Mouse (Mus musculus) small intestine, adult 2 months (tissue): ENCODE results near the gene Cfhr1. TPM values are rescaled to one million over a fixed set of nuclear protein-coding genes. Genes with fewer than 3 reads are reported as not detected.

Experiments used
- H3K27ac ChIP-seq: fragments of 200-500 bp; 2 replicates; pipeline ENCODE4 v1.5.1; 2012; ENCODE audit warnings: low read depth, low read length, control low read depth, inconsistent platforms; ENCODE audit not compliant: insufficient read depth
- H3K27me3 ChIP-seq: fragments of 200-500 bp; 2 replicates; pipeline ENCODE4 v1.6.1; 2012; ENCODE audit warnings: mild to moderate bottlenecking, moderate library complexity, low read length, inconsistent platforms; ENCODE audit not compliant: control insufficient read depth, insufficient read depth
- H3K36me3 ChIP-seq: fragments of 200-500 bp; 2 replicates; pipeline ENCODE4 v1.6.1; 2012; ENCODE audit warnings: mild to moderate bottlenecking, low read length, control low read depth, inconsistent platforms; ENCODE audit not compliant: control insufficient read depth, insufficient read depth
- H3K4me1 ChIP-seq: fragments of 200-500 bp; 2 replicates; pipeline ENCODE4 v1.6.1; 2012; ENCODE audit warnings: low read length, inconsistent platforms, mixed read lengths; ENCODE audit not compliant: control insufficient read depth, insufficient read depth, insufficient read length
- H3K4me3 ChIP-seq: fragments of 200-500 bp; 2 replicates; pipeline ENCODE4 v1.5.1; 2012; ENCODE audit warnings: low read depth, mild to moderate bottlenecking, control low read depth, inconsistent platforms, low read length, moderate library complexity
- CTCF ChIP-seq: fragments of 200-500 bp; IDR thresholded peaks from 2 replicates; pipeline ENCODE4 v1.5.1; 2012; ENCODE audit warnings: low read depth, mild to moderate bottlenecking, control low read depth, inconsistent platforms, low read length, moderate library complexity, mixed read lengths; ENCODE audit not compliant: insufficient replicate concordance, insufficient read length; ENCODE audit errors: extremely low read depth
- POLR2A ChIP-seq: fragments of 200-500 bp; IDR thresholded peaks from 2 replicates; pipeline ENCODE4 v1.6.1; 2012; ENCODE audit warnings: low read depth, mild to moderate bottlenecking, control low read depth, inconsistent platforms, low read length, moderate library complexity
- WGBS: fragments of 180-500 bp; shearing (Covaris S2); methylation state at CpG from one replicate; pipeline ENCODE4 v1.1.7; 2018; 5-methylcytosine and 5-hydroxymethylcytosine counted together
- polyA plus RNA-seq: library from polyadenylated mRNA; depleted of rRNA; stranded (reverse); fragments of >200 nt; gene quantifications from 2 replicates; pipeline ENCODE4 v1.2.3, GENCODE M21; 2012; rRNA removed

The Cfhr1 gene
- polyA plus RNA-seq: not detected in 2 replicates

DNA sequence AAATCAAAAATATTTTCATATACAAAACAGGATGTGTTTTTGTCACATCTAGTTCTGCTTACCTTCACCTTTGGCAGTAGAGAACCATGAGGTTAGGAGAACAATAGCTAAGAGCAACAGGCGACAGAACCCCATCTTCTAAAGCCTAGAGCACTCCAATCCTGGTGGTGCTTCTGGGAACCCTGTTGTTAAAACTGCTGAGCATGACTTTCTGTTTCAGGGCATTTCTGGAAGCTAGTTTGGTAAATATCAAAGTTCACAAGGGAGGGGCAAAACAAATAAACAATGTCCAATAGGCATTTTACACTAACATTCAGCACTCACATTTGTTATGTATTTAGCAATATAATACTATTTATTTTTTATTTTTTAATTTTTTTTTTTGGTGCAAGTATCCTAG, at the start of gene Cfhr1:
TSS of gene Cfhr1 (minus strand) at position 249 of the 400 bp plus-strand sequence.
- WGBS: 49% methylated on average over 1 of the region's 1 CpGs
- H3K27ac ChIP-seq: no peak within 1 kb of the TSS
- no peaks in the 10 kb centered on the region for H3K27me3 ChIP-seq
- no peak within 1 kb of the TSS for H3K4me3 ChIP-seq
- TF ChIP-seq POLR2A: no peak
- no peak for TF ChIP-seq CTCF
- no peaks in the 10 kb centered on the region for H3K4me1 ChIP-seq
- H3K36me3 ChIP-seq: no peaks in the 10 kb centered on the region

GRCm38 (mm10) chr1:139551311-139551710, 8.8 kb downstream of the Cfhr1 start:
- H3K27me3 ChIP-seq: no peaks in the 10 kb centered on the region
- no peaks in the 10 kb centered on the region for H3K4me1 ChIP-seq
- no peaks in the 10 kb centered on the region for H3K36me3 ChIP-seq
- no peak overlapping the region for H3K4me3 ChIP-seq
- TF ChIP-seq CTCF: no peak
- TF ChIP-seq POLR2A: no peak
- 46% methylated on average over 1 of the region's 1 CpGs for WGBS
- no peak overlapping the region for H3K27ac ChIP-seq

- Histone ChIP-seq H3K27ac (no peak overlapping the region), H3K4me3 (no peak overlapping the region), H3K27me3 (no peaks in the 10 kb centered on the region), H3K4me1 (no peaks in the 10 kb centered on the region), H3K36me3 (no peaks in the 10 kb centered on the region)
- WGBS: 47% methylated on average over 1 of the region's 1 CpGs
- TF ChIP-seq CTCF (no peak), POLR2A (no peak)
Observed at GRCm38 (mm10) chr1:139548536-139548935, 11.5 kb downstream of the Cfhr1 start.

- H3K4me3 ChIP-seq: no peak overlapping the region
- TF ChIP-seq CTCF (no peak), POLR2A (no peak)
- 88% methylated on average over 12 of the region's 12 CpGs for WGBS
Observed at GRCm38 (mm10) chr1:139514556-139514955, 45.5 kb downstream of the Cfhr1 start.

DNA sequence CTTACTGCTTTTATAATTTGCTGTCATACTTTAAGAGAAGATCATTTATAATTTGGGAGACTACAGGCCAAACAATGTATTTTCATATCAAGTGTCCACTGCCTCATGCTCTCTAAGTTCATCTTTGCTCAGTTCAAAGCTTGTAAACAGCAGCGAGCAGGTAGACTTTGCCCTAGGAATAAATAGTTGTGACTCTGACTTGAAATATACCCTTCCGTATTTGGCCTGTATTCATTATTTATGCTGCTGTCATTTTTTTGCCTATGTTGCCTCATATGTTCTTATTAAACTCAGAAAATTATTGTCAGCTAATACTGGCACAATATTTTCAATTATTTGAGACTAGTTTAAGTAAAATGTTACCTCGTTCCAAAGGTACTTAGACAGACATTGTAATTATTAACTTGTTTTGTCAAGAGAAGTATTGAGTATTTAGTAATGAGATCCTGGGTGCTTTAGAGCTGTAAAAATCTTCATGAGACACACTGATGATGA, 58.8 kb downstream of the Cfhr1 start, which contains the start of gene F13b:
TSS of gene F13b (plus strand) at position 445 of the 495 bp plus-strand sequence.
- H3K4me3 ChIP-seq: no peak within 1 kb of the TSS
- 21% methylated on average over 3 of the region's 3 CpGs for WGBS
- no peaks in the 10 kb centered on the region for H3K4me1 ChIP-seq
- H3K27ac ChIP-seq: no peak within 1 kb of the TSS
- no peaks in the 10 kb centered on the region for H3K27me3 ChIP-seq
- no peaks in the 10 kb centered on the region for H3K36me3 ChIP-seq
- no peak for TF ChIP-seq CTCF
- TF ChIP-seq POLR2A: no peak

More at GRCm38 (mm10) chr1:139514556-139514955, 45.5 kb downstream of the Cfhr1 start:
- H3K36me3 ChIP-seq: no peaks in the 10 kb centered on the region
- no peak overlapping the region for H3K27ac ChIP-seq
- H3K27me3 ChIP-seq: no peaks in the 10 kb centered on the region
- H3K4me1 ChIP-seq: no peaks in the 10 kb centered on the region

GRCm38 (mm10) chr1:139499751-139500150, 60.3 kb downstream of the Cfhr1 start:
- Histone ChIP-seq H3K27me3 (no peaks in the 10 kb centered on the region), H3K4me1 (no peaks in the 10 kb centered on the region)
- no peak for TF ChIP-seq CTCF
- TF ChIP-seq POLR2A: no peak

More at GRCm38 (mm10) chr1:139499751-139500150, 60.3 kb downstream of the Cfhr1 start:
- Histone ChIP-seq H3K27ac (no peak overlapping the region), H3K4me3 (no peak overlapping the region), H3K36me3 (no peaks in the 10 kb centered on the region)

Other genes with a start within 250 kb of the Cfhr1 start
- 0.08 TPM in 1 of 2 replicates, not detected in the other for gene Crb1, start 183.2 kb downstream of the Cfhr1 start, polyA plus RNA-seq
- gene Zbtb41, start 138.0 kb downstream of the Cfhr1 start, polyA plus RNA-seq: 0.75 and 0.90 TPM in 2 replicates
- gene Aspm, start 105.5 kb downstream of the Cfhr1 start, polyA plus RNA-seq: 0.32 and 0.41 TPM in 2 replicates
- not detected in 2 replicates for gene F13b, start 58.6 kb downstream of the Cfhr1 start, polyA plus RNA-seq
- gene Gm4788, start 221.0 kb upstream of the Cfhr1 start, polyA plus RNA-seq: not detected in 2 replicates